Comparison of ENCODE assay signal across 8 mouse cellular contexts in the genomic region with DNA sequence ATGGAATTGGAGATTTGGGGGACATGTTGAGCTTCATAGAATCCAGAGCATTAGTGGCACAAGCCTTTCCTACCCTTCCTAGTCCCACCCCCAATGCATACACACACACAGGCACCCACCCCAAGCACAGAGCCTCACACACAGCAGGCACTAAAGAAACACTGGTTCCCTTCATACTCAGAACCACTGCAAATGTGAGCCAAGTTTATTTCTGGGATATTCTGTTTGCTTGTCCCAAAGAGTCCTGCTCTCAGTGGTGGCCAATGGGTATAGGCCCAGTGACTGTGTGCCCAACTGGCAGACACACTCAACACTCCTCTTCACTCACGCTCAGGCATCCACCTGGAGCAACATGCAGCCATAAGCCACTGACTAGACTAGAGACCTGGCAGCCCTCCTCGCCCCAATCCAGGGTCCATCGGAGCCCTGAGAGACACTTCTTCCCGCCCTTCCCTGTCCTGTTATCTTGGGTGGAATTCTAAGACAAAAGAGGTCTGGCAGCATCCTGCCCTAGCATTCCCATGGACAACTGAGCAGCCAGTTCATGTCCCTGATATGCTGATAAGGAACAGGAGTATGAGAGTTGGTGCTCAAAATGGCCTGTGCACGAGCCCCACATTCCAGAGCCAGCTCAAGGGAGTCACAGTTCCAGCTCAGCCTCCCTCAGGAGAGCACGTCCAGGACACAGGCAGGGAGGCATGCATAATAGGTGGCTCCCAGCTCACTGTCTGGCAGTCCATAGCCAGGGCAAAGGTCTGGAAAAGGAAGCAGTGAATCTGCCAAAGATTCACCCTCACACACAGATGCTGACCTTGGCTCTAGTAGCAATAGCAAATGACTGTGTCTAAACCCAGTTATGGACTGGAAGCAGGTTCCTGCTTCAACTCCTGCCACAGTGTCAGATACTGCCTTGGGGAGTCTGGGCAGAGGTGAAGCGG. TPM values are rescaled to one million over a fixed set of nuclear protein-coding genes. Genes with fewer than 3 reads are reported as not detected.
DNase-seq lines count a peak whose midpoint lies in the region; ATAC-seq and TF ChIP-seq lines count a peak whose summit lies in the region.
"Had no signal": no experiment of that assay in that cellular context is flagged by ENCODE, and none has a peak within 500 bp of the region (broad histone marks: within the 10 kb centered on the region; RNA-seq: fewer than 3 reads in every experiment).

No protein-coding gene starts in this region.

- peaks cover 86% of the 10 kb centered on the region for H3K4me1 ChIP-seq in lung, embryonic 15.5 days
- H3K4me1 ChIP-seq in embryonic facial prominence, embryonic 14.5 days (ENCODE audit: control insufficient read depth, insufficient read depth, low read length) = peaks cover 41% of the 10 kb centered on the region
- H3K4me1 ChIP-seq in kidney, adult 2 months (ENCODE audit: control insufficient read depth, insufficient read depth, low read length) = peaks cover 87% of the 10 kb centered on the region
- peaks cover 91% of the 10 kb centered on the region for H3K4me1 ChIP-seq in neural tube, embryonic 13.5 days (replicated peaks)

- no peak for ATAC-seq in lung, embryonic 15.5 days (ENCODE audit: borderline replicate concordance, extremely low read depth, low FRiP score, low TSS enrichment)
- ATAC-seq in embryonic facial prominence, embryonic 14.5 days (ENCODE audit: low read depth) = no peak
- ATAC-seq in neural tube, embryonic 13.5 days (ENCODE audit: low read depth) = no peak

- H3K4me2 ChIP-seq in lung, embryonic 15.5 days = peak overlapping the region; percentile 61
- H3K4me2 ChIP-seq in embryonic facial prominence, embryonic 14.5 days (ENCODE audit: low read depth, low read length) = no peak overlapping the region
- H3K4me2 ChIP-seq in neural tube, embryonic 13.5 days = peak overlapping the region; percentile 85

- no peak for TF ChIP-seq CTCF in kidney, adult 2 months (conservative IDR thresholded peaks at IDR 0.05; ENCODE audit: insufficient read depth, insufficient read length, low read depth, low read length)

- no peak for TF ChIP-seq POLR2A in kidney, adult 2 months (IDR thresholded peaks at IDR 0.05; ENCODE audit: low read depth, low read length)

- H3K9me3 ChIP-seq in lung, embryonic 15.5 days = no peaks in the 10 kb centered on the region
- H3K9me3 ChIP-seq in embryonic facial prominence, embryonic 14.5 days (ENCODE audit: control insufficient read depth, low read length) = no peaks in the 10 kb centered on the region
- no peaks in the 10 kb centered on the region for H3K9me3 ChIP-seq in neural tube, embryonic 13.5 days

- DNase-seq in lung, postnatal 10 days = no peak
- no peak for DNase-seq in embryonic facial prominence, embryonic 14.5 days (ENCODE audit: low spot score)
- peak; percentile 95 for DNase-seq in kidney, adult 2 months
- DNase-seq in spleen, postnatal 14 days (ENCODE audit: low spot score in 2 of 2) = no peak
- no peak for DNase-seq in ovary, postnatal 36 days (ENCODE audit: low spot score)

- H3K36me3 ChIP-seq in lung, embryonic 15.5 days = no peaks in the 10 kb centered on the region
- no peaks in the 10 kb centered on the region for H3K36me3 ChIP-seq in embryonic facial prominence, embryonic 14.5 days (ENCODE audit: control insufficient read depth, insufficient read depth, low read length)
- no peaks in the 10 kb centered on the region for H3K36me3 ChIP-seq in kidney, adult 2 months (ENCODE audit: control insufficient read depth, insufficient read depth, low read length)
- H3K36me3 ChIP-seq in neural tube, embryonic 13.5 days = no peaks in the 10 kb centered on the region

- 46% methylated on average over 7 of the region's 7 CpGs for WGBS in lung, embryonic 15.5 days
- 76% methylated on average over 7 of the region's 7 CpGs for WGBS in embryonic facial prominence, embryonic 14.5 days
- WGBS in kidney, adult 2 months = 22% methylated on average over 7 of the region's 7 CpGs
- 72% methylated on average over 7 of the region's 7 CpGs for WGBS in neural tube, embryonic 13.5 days

- H3K27me3 ChIP-seq in lung, embryonic 15.5 days = no peaks in the 10 kb centered on the region
- no peaks in the 10 kb centered on the region for H3K27me3 ChIP-seq in embryonic facial prominence, embryonic 14.5 days (replicated peaks; ENCODE audit: control insufficient read depth, insufficient read depth, low read length)
- no peaks in the 10 kb centered on the region for H3K27me3 ChIP-seq in kidney, adult 2 months (replicated peaks; ENCODE audit: control insufficient read depth, insufficient read depth, low read length)
- no peaks in the 10 kb centered on the region for H3K27me3 ChIP-seq in neural tube, embryonic 13.5 days

- no peak overlapping the region for H3K9ac ChIP-seq in lung, embryonic 15.5 days
- peak overlapping the region; percentile 47; the same call in 1 of the 2 replicates for H3K9ac ChIP-seq in embryonic facial prominence, embryonic 14.5 days (ENCODE audit: low read depth, low read length)
- peak overlapping the region; percentile 23; the same call in 1 of the 2 replicates for H3K9ac ChIP-seq in neural tube, embryonic 13.5 days

- no peak overlapping the region for H3K4me3 ChIP-seq in lung, embryonic 15.5 days
- no peak overlapping the region for H3K4me3 ChIP-seq in embryonic facial prominence, embryonic 14.5 days (ENCODE audit: low read depth, low read length)
- H3K4me3 ChIP-seq in kidney, adult 2 months (ENCODE audit: insufficient read depth, low read depth, low read length) = peak overlapping the region; percentile 93
- no peak overlapping the region for H3K4me3 ChIP-seq in neural tube, embryonic 13.5 days

- H3K27ac ChIP-seq in lung, embryonic 15.5 days = peak overlapping the region; percentile 38
- no peak overlapping the region for H3K27ac ChIP-seq in embryonic facial prominence, embryonic 14.5 days (replicated peaks; ENCODE audit: low read depth, low read length)
- H3K27ac ChIP-seq in kidney, adult 2 months (ENCODE audit: insufficient read depth, low read depth, low read length) = peak overlapping the region; percentile 84
- H3K27ac ChIP-seq in neural tube, embryonic 13.5 days (replicated peaks) = no peak overlapping the region

RNA-seq across cellular contexts. Expression of gene Bcar1, which starts 14.1 kb away (rescaled TPM):
- 40.7 and 42.6 TPM in 2 replicates for polyA plus RNA-seq in lung, embryonic 15.5 days (2015; fragmentation: Nextera tagmentation; extraction: Ambion mirVana)
- 34.9 and 35.3 TPM in 2 replicates for polyA plus RNA-seq in embryonic facial prominence, embryonic 14.5 days (2014; fragmentation: Nextera tagmentation; extraction: Ambion mirVana)
- polyA plus RNA-seq in kidney, adult 2 months (2012; rRNA removed) = 115 and 137 TPM in 2 replicates
- 51.0 and 51.6 TPM in 2 replicates for polyA plus RNA-seq in neural tube, embryonic 13.5 days (2015; fragmentation: Nextera tagmentation; extraction: Ambion mirVana)

RNA-seq across cellular contexts. Expression of gene Ctrb1, which starts 38.7 kb away (rescaled TPM):
- 0.17 and 10.5 TPM in 2 replicates for polyA plus RNA-seq in lung, embryonic 15.5 days (2015; fragmentation: Nextera tagmentation; extraction: Ambion mirVana)
- polyA plus RNA-seq in embryonic facial prominence, embryonic 14.5 days (2014; fragmentation: Nextera tagmentation; extraction: Ambion mirVana) = not detected in 2 replicates
- 0.17 and 0.29 TPM in 2 replicates for polyA plus RNA-seq in kidney, adult 2 months (2012; rRNA removed)
- not detected in 2 replicates for polyA plus RNA-seq in neural tube, embryonic 13.5 days (2015; fragmentation: Nextera tagmentation; extraction: Ambion mirVana)
- polyA plus RNA-seq: neural tube, embryonic 14.5 days had no signal

Comparison
In these comparisons a context has a peak if more than half of its experiments do, and no peak if none do; other contexts are left out.
1. H3K27ac ChIP-seq: peak in lung, embryonic 15.5 days (single experiment) and kidney, adult 2 months (single experiment); none in embryonic facial prominence, embryonic 14.5 days (single experiment) and neural tube, embryonic 13.5 days (single experiment).